Mouse (Mus musculus): ENCODE results near the gene Arfgap3. TPM values are rescaled to one million over a fixed set of nuclear protein-coding genes. Genes with fewer than 3 reads are reported as not detected.
"Not testable (repeated sequence)": the region's sequence is repeated elsewhere in the genome, so short reads cannot be mapped to it uniquely, and the experiment has no call there.

The Arfgap3 gene
- polyA plus RNA-seq, 1 experiment from 2014 or later: 60.8 TPM

DNA sequence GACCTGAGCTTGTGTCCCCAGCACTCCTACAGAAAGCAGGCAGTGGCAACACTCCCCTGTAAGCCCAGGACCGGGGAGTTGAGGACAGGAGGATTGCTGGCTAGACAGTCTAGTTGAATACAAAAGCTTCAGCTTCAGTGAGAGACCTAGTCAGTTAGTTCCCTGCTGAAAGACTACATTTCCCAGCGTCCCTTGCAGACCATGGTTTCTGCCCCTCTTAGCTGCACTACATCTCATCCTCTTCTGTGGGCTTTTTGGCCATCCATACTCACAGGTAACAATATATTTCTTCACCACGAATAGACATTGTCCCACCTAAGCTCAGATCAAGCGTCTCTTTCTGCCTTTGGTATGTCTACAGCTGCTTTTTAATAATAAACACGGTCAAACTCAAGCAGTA is 67.7 kb downstream of the Arfgap3 start:
- Histone ChIP-seq H3K27me3 (ENCODE audit: control insufficient read depth, insufficient read depth, low read length) (no peaks in the 10 kb centered on the region), H3K4me3 (ENCODE audit: low read depth, low read length) (no peak overlapping the region), H3K9me3 (ENCODE audit: control insufficient read depth, low read depth, low read length) (no peaks in the 10 kb centered on the region), H3K9ac (replicated peaks; ENCODE audit: low read depth, low read length) (no peak overlapping the region), H3K27ac (ENCODE audit: low read length) (no peak overlapping the region), H3K36me3 (ENCODE audit: control insufficient read depth, insufficient read depth, low read length) (no peaks in the 10 kb centered on the region), H3K4me2 (replicated peaks; ENCODE audit: low read depth, low read length) (no peak overlapping the region), H3K4me1 (ENCODE audit: control insufficient read depth, insufficient read depth, low read length) (no peaks in the 10 kb centered on the region)
- ATAC-seq (ENCODE audit: insufficient number of reproducible peaks, insufficient read depth, low FRiP score, low read depth): no peak
- 70% methylated on average over 5 of the region's 5 CpGs for WGBS

DNA sequence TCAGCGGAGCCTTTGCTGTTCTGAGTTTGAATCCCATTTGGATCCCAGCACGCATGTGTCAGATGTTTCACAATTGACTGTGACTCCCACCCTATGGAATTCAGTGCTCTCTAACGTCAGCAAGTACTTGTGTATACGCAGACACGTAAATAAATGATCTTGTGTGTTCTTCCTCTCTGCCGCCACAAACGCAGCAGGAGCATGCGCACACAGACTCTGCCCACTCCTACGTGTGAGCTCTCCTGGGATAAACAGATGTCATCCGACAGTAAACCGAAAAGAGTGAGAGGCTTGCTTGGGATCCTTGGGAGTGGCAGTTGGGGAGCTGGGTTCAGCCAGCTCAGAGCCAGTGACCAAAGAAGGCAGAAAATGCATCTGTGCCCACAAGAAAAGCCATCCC is 68.7 kb downstream of the Arfgap3 start:
- H3K36me3 ChIP-seq (ENCODE audit: control insufficient read depth, insufficient read depth, low read length): no peaks in the 10 kb centered on the region
- no peaks in the 10 kb centered on the region for H3K27me3 ChIP-seq (ENCODE audit: control insufficient read depth, insufficient read depth, low read length)
- H3K9ac ChIP-seq (replicated peaks; ENCODE audit: low read depth, low read length): no peak overlapping the region
- 0 out of 2 replicates have a peak, but pooled peaks have one; percentile 16 for ATAC-seq (ENCODE audit: insufficient number of reproducible peaks, insufficient read depth, low FRiP score, low read depth)
- H3K4me2 ChIP-seq (replicated peaks; ENCODE audit: low read depth, low read length): no peak overlapping the region
- H3K4me3 ChIP-seq (ENCODE audit: low read depth, low read length): no peak overlapping the region
- no peaks in the 10 kb centered on the region for H3K4me1 ChIP-seq (ENCODE audit: control insufficient read depth, insufficient read depth, low read length)
- WGBS: 26% methylated on average over 11 of the region's 11 CpGs
- no peaks in the 10 kb centered on the region for H3K9me3 ChIP-seq (ENCODE audit: control insufficient read depth, low read depth, low read length)
- H3K27ac ChIP-seq (ENCODE audit: low read length): peak overlapping the region; percentile 69

DNA sequence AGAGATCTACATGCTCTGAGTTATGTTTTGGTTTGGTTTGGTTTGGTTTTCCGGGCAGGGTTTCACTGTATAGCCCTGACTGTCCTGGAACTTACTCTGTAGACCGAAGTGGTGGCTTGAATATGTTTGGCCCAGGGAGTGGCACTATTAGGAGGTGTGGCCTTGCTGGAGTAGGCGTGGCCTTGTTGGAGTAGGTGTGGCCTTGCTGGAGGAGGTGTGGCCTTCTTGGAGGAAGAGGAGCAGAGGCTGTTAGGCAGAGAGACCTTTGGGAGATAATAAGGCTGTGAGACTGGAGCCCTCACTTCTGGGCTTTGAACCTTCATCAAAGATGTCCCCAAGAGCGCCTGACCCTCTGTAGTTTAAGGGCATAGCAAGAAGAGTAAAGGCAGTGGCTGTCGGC is 71.5 kb downstream of the Arfgap3 start:
- H3K27me3 ChIP-seq (ENCODE audit: control insufficient read depth, insufficient read depth, low read length): no peaks in the 10 kb centered on the region
- no peaks in the 10 kb centered on the region for H3K9me3 ChIP-seq (ENCODE audit: control insufficient read depth, low read depth, low read length)
- no peaks in the 10 kb centered on the region for H3K36me3 ChIP-seq (ENCODE audit: control insufficient read depth, insufficient read depth, low read length)
- no peak overlapping the region for H3K9ac ChIP-seq (replicated peaks; ENCODE audit: low read depth, low read length)
- H3K4me2 ChIP-seq (replicated peaks; ENCODE audit: low read depth, low read length): no peak overlapping the region
- no peak overlapping the region for H3K27ac ChIP-seq (ENCODE audit: low read length)
- no peaks in the 10 kb centered on the region for H3K4me1 ChIP-seq (ENCODE audit: control insufficient read depth, insufficient read depth, low read length)
- H3K4me3 ChIP-seq (ENCODE audit: low read depth, low read length): no peak overlapping the region
- WGBS: 88% methylated on average over 5 of the region's 5 CpGs
- ATAC-seq (ENCODE audit: insufficient number of reproducible peaks, insufficient read depth, low FRiP score, low read depth): no peak

DNA sequence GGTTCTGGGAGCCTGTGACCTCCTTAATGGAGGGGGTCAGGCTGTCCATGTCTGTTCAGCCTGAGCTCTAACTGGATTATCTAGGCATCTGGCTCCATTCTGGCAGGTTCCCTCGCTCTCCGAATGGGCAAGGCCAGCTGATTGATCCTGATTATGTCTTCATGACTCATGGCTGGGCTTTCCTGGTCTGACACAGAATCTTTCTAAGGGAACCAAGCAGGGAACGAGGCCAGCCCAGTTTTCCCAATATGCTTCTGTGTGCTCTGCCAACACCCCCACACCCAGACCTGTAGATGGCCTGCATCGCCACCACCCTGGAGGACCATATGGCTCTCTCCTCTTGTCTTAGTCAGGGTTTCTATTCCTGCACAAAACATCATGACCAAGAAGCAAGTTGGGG is 72.6 kb downstream of the Arfgap3 start:
- Histone ChIP-seq H3K4me3 (ENCODE audit: low read depth, low read length) (no peak overlapping the region), H3K27me3 (ENCODE audit: control insufficient read depth, insufficient read depth, low read length) (no peaks in the 10 kb centered on the region), H3K36me3 (ENCODE audit: control insufficient read depth, insufficient read depth, low read length) (no peaks in the 10 kb centered on the region), H3K4me1 (ENCODE audit: control insufficient read depth, insufficient read depth, low read length) (no peaks in the 10 kb centered on the region), H3K9me3 (ENCODE audit: control insufficient read depth, low read depth, low read length) (no peaks in the 10 kb centered on the region), H3K27ac (ENCODE audit: low read length) (no peak overlapping the region), H3K4me2 (replicated peaks; ENCODE audit: low read depth, low read length) (no peak overlapping the region), H3K9ac (replicated peaks; ENCODE audit: low read depth, low read length) (no peak overlapping the region)
- WGBS: 73% methylated on average over 4 of the region's 4 CpGs
- ATAC-seq (ENCODE audit: insufficient number of reproducible peaks, insufficient read depth, low FRiP score, low read depth): no peak

DNA sequence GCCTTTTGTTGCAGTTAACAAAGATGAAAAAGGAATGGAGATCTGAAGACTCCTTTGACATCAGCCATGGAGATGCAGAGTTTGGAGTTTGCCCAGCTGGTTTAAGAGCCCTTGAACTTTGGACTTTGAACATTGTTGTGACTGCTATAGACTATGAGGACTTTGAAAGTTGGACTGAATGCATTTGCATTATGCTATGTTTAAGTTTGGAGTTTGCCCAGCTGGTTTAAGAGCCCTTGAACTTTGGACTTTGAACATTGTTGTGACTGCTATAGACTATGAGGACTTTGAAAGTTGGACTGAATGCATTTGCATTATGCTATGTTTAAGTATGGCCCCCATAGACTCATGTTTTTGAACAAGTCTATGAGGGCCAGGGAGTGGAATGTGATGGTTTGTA is 75.8 kb downstream of the Arfgap3 start:
- H3K4me2 ChIP-seq (replicated peaks; ENCODE audit: low read depth, low read length); H3K27me3 ChIP-seq (ENCODE audit: control insufficient read depth, insufficient read depth, low read length); H3K4me1 ChIP-seq (ENCODE audit: control insufficient read depth, insufficient read depth, low read length); H3K9me3 ChIP-seq (ENCODE audit: control insufficient read depth, low read depth, low read length); H3K27ac ChIP-seq (ENCODE audit: low read length); H3K4me3 ChIP-seq (ENCODE audit: low read depth, low read length); ATAC-seq (ENCODE audit: insufficient number of reproducible peaks, insufficient read depth, low FRiP score, low read depth); H3K9ac ChIP-seq (replicated peaks; ENCODE audit: low read depth, low read length); H3K36me3 ChIP-seq (ENCODE audit: control insufficient read depth, insufficient read depth, low read length): not testable (repeated sequence)

DNA sequence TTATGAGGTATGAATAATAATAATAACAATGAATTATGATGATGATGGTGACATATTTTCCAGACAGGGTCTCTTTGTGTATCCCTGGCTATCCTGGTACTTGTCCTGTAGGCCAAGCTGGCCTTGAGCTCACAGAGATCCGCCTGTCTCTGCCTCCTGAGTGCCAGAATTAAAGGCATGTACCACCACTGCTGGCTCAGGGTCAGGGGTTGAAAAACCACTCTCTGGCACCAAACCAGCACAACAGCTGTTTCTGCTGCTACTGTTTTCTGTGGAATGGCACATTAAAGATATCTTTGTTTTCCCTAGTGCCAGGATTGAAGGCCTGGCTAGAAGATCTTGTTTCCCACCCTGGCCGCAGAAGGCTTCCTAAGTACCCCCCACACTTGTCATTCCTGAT is 77.0 kb downstream of the Arfgap3 start:
- H3K36me3 ChIP-seq (ENCODE audit: control insufficient read depth, insufficient read depth, low read length): no peaks in the 10 kb centered on the region
- no peaks in the 10 kb centered on the region for H3K27me3 ChIP-seq (ENCODE audit: control insufficient read depth, insufficient read depth, low read length)
- H3K9ac ChIP-seq (replicated peaks; ENCODE audit: low read depth, low read length): no peak overlapping the region
- no peaks in the 10 kb centered on the region for H3K9me3 ChIP-seq (ENCODE audit: control insufficient read depth, low read depth, low read length)
- no peaks in the 10 kb centered on the region for H3K4me1 ChIP-seq (ENCODE audit: control insufficient read depth, insufficient read depth, low read length)
- H3K4me3 ChIP-seq (ENCODE audit: low read depth, low read length): no peak overlapping the region
- WGBS: 88% methylated on average over 2 of the region's 2 CpGs
- H3K4me2 ChIP-seq (replicated peaks; ENCODE audit: low read depth, low read length): no peak overlapping the region
- no peak for ATAC-seq (ENCODE audit: insufficient number of reproducible peaks, insufficient read depth, low FRiP score, low read depth)
- H3K27ac ChIP-seq (ENCODE audit: low read length): no peak overlapping the region

DNA sequence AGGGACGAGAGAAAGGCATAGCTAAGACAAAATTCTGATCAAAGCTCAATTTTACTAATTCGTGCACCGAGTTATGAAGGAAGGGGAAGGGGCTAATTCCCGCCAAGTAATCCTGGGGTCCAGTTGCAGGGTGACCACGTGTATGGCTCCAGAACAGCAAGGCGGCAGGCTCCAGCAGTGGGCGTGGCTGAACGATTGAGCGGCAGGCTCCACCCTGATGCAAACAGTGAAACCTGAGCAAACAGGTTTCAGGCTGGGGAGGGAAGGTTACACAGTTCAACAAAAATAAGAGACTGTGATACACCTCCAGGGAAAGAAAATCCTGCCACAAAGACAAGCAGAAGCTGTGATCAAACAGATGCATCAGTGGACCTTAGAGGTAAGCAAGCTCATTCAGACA is 78.8 kb downstream of the Arfgap3 start:
- not testable (repeated sequence) for H3K27ac ChIP-seq (ENCODE audit: low read length); H3K36me3 ChIP-seq (ENCODE audit: control insufficient read depth, insufficient read depth, low read length); H3K9me3 ChIP-seq (ENCODE audit: control insufficient read depth, low read depth, low read length); H3K9ac ChIP-seq (replicated peaks; ENCODE audit: low read depth, low read length); H3K4me3 ChIP-seq (ENCODE audit: low read depth, low read length); ATAC-seq (ENCODE audit: insufficient number of reproducible peaks, insufficient read depth, low FRiP score, low read depth); H3K27me3 ChIP-seq (ENCODE audit: control insufficient read depth, insufficient read depth, low read length); H3K4me1 ChIP-seq (ENCODE audit: control insufficient read depth, insufficient read depth, low read length); H3K4me2 ChIP-seq (replicated peaks; ENCODE audit: low read depth, low read length)
- 27% methylated on average over 9 of the region's 9 CpGs for WGBS

DNA sequence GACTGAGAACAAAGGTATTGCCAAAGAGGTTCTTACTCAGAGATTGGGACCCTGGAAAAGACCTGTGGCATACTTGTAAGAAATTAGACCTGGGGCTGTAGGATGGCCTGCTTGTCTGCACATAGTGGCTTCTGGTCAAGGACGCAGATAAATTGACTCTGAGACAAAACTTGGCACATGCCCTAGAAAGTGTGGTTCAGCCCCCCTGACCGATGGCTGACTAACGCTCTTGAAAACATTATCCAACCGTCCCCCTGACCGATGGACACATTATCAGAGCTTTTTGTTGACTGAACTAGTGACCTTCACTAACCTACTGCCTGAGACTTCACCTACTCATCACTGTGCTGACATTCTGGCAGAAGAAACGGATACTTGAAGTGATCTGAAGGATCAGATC is 80.1 kb downstream of the Arfgap3 start:
- not testable (repeated sequence) for ATAC-seq (ENCODE audit: insufficient number of reproducible peaks, insufficient read depth, low FRiP score, low read depth); H3K4me1 ChIP-seq (ENCODE audit: control insufficient read depth, insufficient read depth, low read length); H3K4me3 ChIP-seq (ENCODE audit: low read depth, low read length); H3K4me2 ChIP-seq (replicated peaks; ENCODE audit: low read depth, low read length); H3K9me3 ChIP-seq (ENCODE audit: control insufficient read depth, low read depth, low read length); H3K27ac ChIP-seq (ENCODE audit: low read length); H3K36me3 ChIP-seq (ENCODE audit: control insufficient read depth, insufficient read depth, low read length); H3K27me3 ChIP-seq (ENCODE audit: control insufficient read depth, insufficient read depth, low read length); H3K9ac ChIP-seq (replicated peaks; ENCODE audit: low read depth, low read length)
- 49% methylated on average over 6 of the region's 6 CpGs for WGBS

DNA sequence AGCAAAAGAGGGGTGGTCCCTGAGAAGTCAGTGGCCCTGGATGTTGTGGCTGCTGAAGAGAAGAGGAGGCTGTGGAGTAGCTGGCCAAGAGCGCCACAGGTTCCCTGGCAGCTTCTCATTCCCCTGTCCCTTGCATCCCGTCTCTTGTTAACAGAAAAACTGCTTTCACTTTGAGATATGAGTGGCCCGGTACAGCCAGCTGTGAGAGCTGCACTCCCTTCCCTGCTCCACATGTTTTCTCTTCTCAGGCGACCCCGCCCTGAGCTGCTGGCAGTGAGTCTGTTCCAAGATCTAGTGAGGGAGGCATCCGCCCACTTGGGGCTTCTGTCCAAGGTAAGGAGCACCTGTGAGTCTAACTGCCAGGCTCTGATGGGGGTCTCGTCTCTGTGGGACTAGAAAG is 81.6 kb downstream of the Arfgap3 start:
- ATAC-seq (ENCODE audit: insufficient number of reproducible peaks, insufficient read depth, low FRiP score, low read depth); H3K27me3 ChIP-seq (ENCODE audit: control insufficient read depth, insufficient read depth, low read length); H3K36me3 ChIP-seq (ENCODE audit: control insufficient read depth, insufficient read depth, low read length); H3K4me2 ChIP-seq (replicated peaks; ENCODE audit: low read depth, low read length); H3K4me1 ChIP-seq (ENCODE audit: control insufficient read depth, insufficient read depth, low read length); H3K9me3 ChIP-seq (ENCODE audit: control insufficient read depth, low read depth, low read length); H3K4me3 ChIP-seq (ENCODE audit: low read depth, low read length); H3K27ac ChIP-seq (ENCODE audit: low read length); H3K9ac ChIP-seq (replicated peaks; ENCODE audit: low read depth, low read length): not testable (repeated sequence)
- WGBS: 31% methylated on average over 6 of the region's 7 CpGs
